ENCODE assay signal across 24 mouse cellular contexts in the genomic region with DNA sequence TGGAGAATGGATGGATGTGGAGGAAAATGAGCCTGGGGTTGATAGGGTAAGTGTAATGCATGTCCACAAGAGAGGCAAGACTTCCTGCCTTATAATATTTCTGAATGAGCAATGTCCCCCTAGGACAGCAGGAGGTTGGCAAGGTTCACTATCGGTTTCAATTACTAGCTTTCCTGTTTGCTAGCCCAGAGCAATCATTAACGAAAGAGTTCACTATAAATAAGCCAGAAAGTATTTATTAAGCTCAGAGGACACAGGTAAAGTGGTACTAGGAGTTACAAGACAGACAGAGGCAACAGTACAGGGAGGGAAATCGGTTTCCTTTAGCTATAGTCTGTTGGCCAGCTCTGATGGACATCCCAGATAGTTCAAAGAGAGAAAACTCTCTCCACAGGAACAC.
DNase-seq lines count a peak whose midpoint lies in the region; ATAC-seq lines count a peak whose summit lies in the region.
"Had no signal": no experiment of that assay in that cellular context is flagged by ENCODE, and none has a peak within 500 bp of the region (broad histone marks: within the 10 kb centered on the region; RNA-seq: fewer than 3 reads in every experiment).

No protein-coding gene starts in this region.

- ATAC-seq in kidney, embryonic 14.5 days (ENCODE audit: low FRiP score, low TSS enrichment): no peak
- ATAC-seq in limb, embryonic 13.5 days (ENCODE audit: low FRiP score, low read depth): peak; percentile 57; the same call in 1 of the 2 replicates
- ATAC-seq: activated CD4-positive, CD25-positive, alpha-beta regulatory T cell, adult 4 months; CD4-positive, CD25-positive, alpha-beta regulatory T cell, adult 4 months; forebrain, embryonic 13.5 days; Patski had no signal

- H3K36me3 ChIP-seq in kidney, embryonic 14.5 days (ENCODE audit: control insufficient read depth, insufficient read depth, low read length): no peaks in the 10 kb centered on the region
- H3K36me3 ChIP-seq in limb, embryonic 13.5 days: no peaks in the 10 kb centered on the region
- no peaks in the 10 kb centered on the region for H3K36me3 ChIP-seq in limb, embryonic 10.5 days
- H3K36me3 ChIP-seq: embryonic facial prominence, embryonic 10.5 days; embryonic facial prominence, embryonic 12.5 days; G1E had no signal

- no peak overlapping the region for H3K4me2 ChIP-seq in kidney, embryonic 14.5 days (replicated peaks; ENCODE audit: low read depth, low read length)
- H3K4me2 ChIP-seq in limb, embryonic 13.5 days (replicated peaks): no peak overlapping the region
- H3K4me2 ChIP-seq: embryonic facial prominence, embryonic 12.5 days; forebrain, embryonic 13.5 days had no signal

- peak; percentile 2 for DNase-seq in kidney, adult 18-20 months
- DNase-seq in kidney, adult 11 months: no peak
- DNase-seq in kidney, adult 9 months: peak; percentile 70
- DNase-seq in limb, embryonic 10.5 days (ENCODE audit: low spot score): no peak
- DNase-seq in mesoderm, embryonic 11.5 days (ENCODE audit: low read depth, low spot score): peak; percentile 33
- DNase-seq: adrenal gland, adult 8-10 months; adrenal gland, postnatal 14 days; adrenal gland, postnatal 36 days; B cell, adult 2 months; cerebellum, adult 11-12 months; cerebellum, adult 2 months; cerebellum, adult 9-10 months; cerebellum, postnatal 10 days; cerebellum, postnatal 25 days had no signal

- no peaks in the 10 kb centered on the region for H3K4me1 ChIP-seq in kidney, embryonic 14.5 days (ENCODE audit: control insufficient read depth, insufficient read depth, low read length)
- no peaks in the 10 kb centered on the region for H3K4me1 ChIP-seq in limb, embryonic 13.5 days
- H3K4me1 ChIP-seq in limb, embryonic 10.5 days: peaks cover 10% of the 10 kb centered on the region
- H3K4me1 ChIP-seq: embryonic facial prominence, embryonic 10.5 days; embryonic facial prominence, embryonic 12.5 days; forebrain, embryonic 13.5 days had no signal

- no peaks in the 10 kb centered on the region for H3K27me3 ChIP-seq in kidney, embryonic 14.5 days (ENCODE audit: control insufficient read depth, insufficient read depth, low read length)
- H3K27me3 ChIP-seq in limb, embryonic 13.5 days: no peaks in the 10 kb centered on the region
- no peaks in the 10 kb centered on the region for H3K27me3 ChIP-seq in limb, embryonic 10.5 days (ENCODE audit: low read depth, poor library complexity, severe bottlenecking)
- H3K27me3 ChIP-seq: CH12.LX; embryonic facial prominence, embryonic 12.5 days; forebrain, embryonic 13.5 days had no signal

- H3K4me3 ChIP-seq in kidney, embryonic 14.5 days (ENCODE audit: low read length): no peak overlapping the region
- no peak overlapping the region for H3K4me3 ChIP-seq in limb, embryonic 13.5 days
- no peak overlapping the region for H3K4me3 ChIP-seq in limb, embryonic 10.5 days
- H3K4me3 ChIP-seq: embryonic facial prominence, embryonic 10.5 days; embryonic facial prominence, embryonic 12.5 days; forebrain, embryonic 13.5 days had no signal

- H3K27ac ChIP-seq in kidney, embryonic 14.5 days (ENCODE audit: low read depth, low read length): no peak overlapping the region
- no peak overlapping the region for H3K27ac ChIP-seq in limb, embryonic 13.5 days
- H3K27ac ChIP-seq in limb, embryonic 10.5 days: no peak overlapping the region
- H3K27ac ChIP-seq: embryonic facial prominence, embryonic 10.5 days; embryonic facial prominence, embryonic 12.5 days; forebrain, embryonic 13.5 days had no signal

- no peak overlapping the region for H3K9ac ChIP-seq in kidney, embryonic 14.5 days (ENCODE audit: low read depth, low read length)
- no peak overlapping the region for H3K9ac ChIP-seq in limb, embryonic 13.5 days
- H3K9ac ChIP-seq: embryonic facial prominence, embryonic 12.5 days; forebrain, embryonic 13.5 days had no signal

- no peaks in the 10 kb centered on the region for H3K9me3 ChIP-seq in kidney, embryonic 14.5 days (ENCODE audit: control insufficient read depth, low read length)
- no peaks in the 10 kb centered on the region for H3K9me3 ChIP-seq in limb, embryonic 13.5 days
- no peaks in the 10 kb centered on the region for H3K9me3 ChIP-seq in limb, embryonic 10.5 days (replicated peaks)
- H3K9me3 ChIP-seq: embryonic facial prominence, embryonic 10.5 days; embryonic facial prominence, embryonic 12.5 days; forebrain, embryonic 13.5 days; G1E had no signal

- WGBS in kidney, embryonic 14.5 days: 48% methylated on average over 3 of the region's 3 CpGs
- 23% methylated on average over 3 of the region's 3 CpGs for WGBS in limb, embryonic 13.5 days
- 50% methylated on average over 3 of the region's 3 CpGs for WGBS in limb, embryonic 10.5 days

Comparison
In these comparisons a context has a peak if more than half of its experiments do, and no peak if none do; other contexts are left out.
1. DNase-seq: peak in kidney, adult 18-20 months (single experiment), kidney, adult 9 months (single experiment) and mesoderm, embryonic 11.5 days (single experiment); none in kidney, adult 11 months (single experiment) and limb, embryonic 10.5 days (single experiment).